Mouse (Mus musculus) kidney, embryonic 15.5 days (tissue): ENCODE data around the gene Crocc. TPM values are rescaled to one million over a fixed set of nuclear protein-coding genes. Genes with fewer than 3 reads are reported as not detected.
A peak's percentile ranks its signal among the peaks of the same experiment; 100 is the strongest.

Experiments
- ATAC-seq: fragments of 200-750 bp; cut with Nextera tagmentation; replicated peaks from 2 replicates; pipeline ENCODE4 v1.8.0; 2017; ENCODE audit warnings: moderate TSS enrichment; ENCODE audit not compliant: low FRiP score
- H3K27ac ChIP-seq: fragments of 300-500 bp; sonication (generic); 2 replicates; pipeline ENCODE4 v1.5.1; 2015; ENCODE audit warnings: mild to moderate bottlenecking, inconsistent platforms
- H3K27me3 ChIP-seq: fragments of 300-500 bp; sonication (generic); 2 replicates; pipeline ENCODE4 v1.6.1; 2015; ENCODE audit warnings: inconsistent platforms
- H3K36me3 ChIP-seq: fragments of 300-500 bp; sonication (generic); 2 replicates; pipeline ENCODE4 v1.6.1; 2015; ENCODE audit warnings: inconsistent platforms
- H3K4me1 ChIP-seq: fragments of 300-500 bp; sonication (generic); 2 replicates; pipeline ENCODE4 v1.6.1; 2015; ENCODE audit warnings: inconsistent platforms
- H3K4me2 ChIP-seq: fragments of 300-500 bp; sonication (generic); 2 replicates; pipeline ENCODE4 v1.6.1; 2015; ENCODE audit warnings: moderate library complexity, mild to moderate bottlenecking, inconsistent platforms
- H3K4me3 ChIP-seq: fragments of 300-500 bp; sonication (generic); replicated peaks from 2 replicates; pipeline ENCODE4 v1.5.1; 2015; ENCODE audit warnings: mild to moderate bottlenecking, inconsistent platforms
- H3K9ac ChIP-seq: fragments of 300-500 bp; sonication (generic); 2 replicates; pipeline ENCODE4 v1.6.1; 2015; ENCODE audit warnings: mild to moderate bottlenecking, inconsistent platforms
- H3K9me3 ChIP-seq: fragments of 300-500 bp; sonication (generic); replicated peaks from 2 replicates; pipeline ENCODE4 v1.6.1; 2016; ENCODE audit warnings: inconsistent platforms
- WGBS: fragments of 180-500 bp; shearing (Covaris S2); methylation state at CpG from one replicate; pipeline ENCODE4 v1.1.7; 2015; ENCODE audit warnings: mixed read lengths; 5-methylcytosine and 5-hydroxymethylcytosine counted together
- polyA plus RNA-seq: library from polyadenylated mRNA; unstranded; fragments of >200 nt; fragmentation: Nextera tagmentation; extraction: Ambion mirVana; gene quantifications from 2 replicates; pipeline ENCODE4 v1.2.1, GENCODE M21; 2015

The Crocc gene
- polyA plus RNA-seq, 1 experiment from 2014 or later: 9.5 TPM

- Histone ChIP-seq H3K9ac (no peak overlapping the region; the same call in 1 of the 2 replicates), H3K27ac (no peak overlapping the region), H3K27me3 (no peaks in the 10 kb centered on the region), H3K4me3 (peak overlapping the region; percentile 99), H3K36me3 (peaks cover 18% of the 10 kb centered on the region), H3K9me3 (no peaks in the 10 kb centered on the region), H3K4me1 (peaks cover 16% of the 10 kb centered on the region), H3K4me2 (peak overlapping the region; percentile 84; the same call in 1 of the 2 replicates)
- 75% methylated on average over 18 of the region's 18 CpGs for WGBS
- 0 out of 2 replicates have a peak, but pooled peaks have one; percentile 19 for ATAC-seq
Measured at GRCm38 (mm10) chr4:141078510-141079137, 18.3 kb upstream of the Crocc start.

- peak; percentile 89 for ATAC-seq
- peak within 1 kb of the TSS; percentile 73 for H3K9ac ChIP-seq
- peak within 1 kb of the TSS; percentile 84 for H3K4me2 ChIP-seq
- H3K36me3 ChIP-seq: peaks cover 25% of the 10 kb centered on the region
- H3K27me3 ChIP-seq: no peaks in the 10 kb centered on the region
- under 1% methylated on average over 67 of the region's 67 CpGs for WGBS
- H3K4me1 ChIP-seq: peaks cover 16% of the 10 kb centered on the region
- H3K27ac ChIP-seq: peak within 1 kb of the TSS; percentile 64
- peak within 1 kb of the TSS; percentile 99 for H3K4me3 ChIP-seq
- H3K9me3 ChIP-seq: no peaks in the 10 kb centered on the region
Measured at GRCm38 (mm10) chr4:141077681-141078509, 17.5 kb upstream of the Crocc start, which contains the start of gene Necap2. Necap2 (minus strand) TSS chr4:141078357.

GRCm38 (mm10) chr4:141076761-141077506, 16.6 kb upstream of the Crocc start:
- Histone ChIP-seq H3K9ac (peak overlapping the region; percentile 73), H3K4me2 (peak overlapping the region; percentile 84), H3K27me3 (no peaks in the 10 kb centered on the region), H3K4me1 (peaks cover 16% of the 10 kb centered on the region), H3K9me3 (no peaks in the 10 kb centered on the region), H3K27ac (no peak overlapping the region), H3K36me3 (peaks cover 35% of the 10 kb centered on the region), H3K4me3 (peak overlapping the region; percentile 99)
- WGBS: 77% methylated on average over 17 of the region's 17 CpGs
- ATAC-seq: no peak

GRCm38 (mm10) chr4:141074109-141074508, 13.8 kb upstream of the Crocc start:
- Histone ChIP-seq H3K4me1 (peaks cover 16% of the 10 kb centered on the region), H3K27me3 (no peaks in the 10 kb centered on the region), H3K27ac (no peak overlapping the region), H3K4me2 (no peak overlapping the region), H3K4me3 (no peak overlapping the region), H3K9me3 (no peaks in the 10 kb centered on the region), H3K9ac (no peak overlapping the region), H3K36me3 (peaks cover 63% of the 10 kb centered on the region)
- ATAC-seq: no peak
- WGBS: 90% methylated on average over 4 of the region's 4 CpGs

- H3K4me1 ChIP-seq: peaks cover 16% of the 10 kb centered on the region
- ATAC-seq: no peak
- 89% methylated on average over 9 of the region's 9 CpGs for WGBS
- H3K27me3 ChIP-seq: no peaks in the 10 kb centered on the region
- H3K9ac ChIP-seq: no peak overlapping the region
- H3K4me2 ChIP-seq: no peak overlapping the region
- no peak overlapping the region for H3K27ac ChIP-seq
- no peaks in the 10 kb centered on the region for H3K9me3 ChIP-seq
- H3K36me3 ChIP-seq: peaks cover 68% of the 10 kb centered on the region
- no peak overlapping the region for H3K4me3 ChIP-seq
Measured at GRCm38 (mm10) chr4:141073661-141074060, 13.3 kb upstream of the Crocc start.

- H3K9ac ChIP-seq: no peak overlapping the region
- no peak overlapping the region for H3K27ac ChIP-seq
- H3K27me3 ChIP-seq: no peaks in the 10 kb centered on the region
- no peaks in the 10 kb centered on the region for H3K9me3 ChIP-seq
- peaks cover 15% of the 10 kb centered on the region for H3K4me1 ChIP-seq
- WGBS: 86% methylated on average over 11 of the region's 11 CpGs
- no peak overlapping the region for H3K4me3 ChIP-seq
- ATAC-seq: no peak
- peaks cover 79% of the 10 kb centered on the region for H3K36me3 ChIP-seq
- H3K4me2 ChIP-seq: no peak overlapping the region
Measured at GRCm38 (mm10) chr4:141072502-141072901, 12.2 kb upstream of the Crocc start.

- Histone ChIP-seq H3K9ac (no peak overlapping the region), H3K27ac (no peak overlapping the region), H3K36me3 (peaks cover 92% of the 10 kb centered on the region), H3K27me3 (no peaks in the 10 kb centered on the region), H3K4me2 (no peak overlapping the region), H3K4me1 (no peaks in the 10 kb centered on the region), H3K9me3 (no peaks in the 10 kb centered on the region), H3K4me3 (no peak overlapping the region)
- no peak for ATAC-seq
- 66% methylated on average over 4 of the region's 4 CpGs for WGBS
Measured at GRCm38 (mm10) chr4:141069731-141070130, 9.4 kb upstream of the Crocc start.

- Histone ChIP-seq H3K4me1 (no peaks in the 10 kb centered on the region), H3K4me3 (no peak overlapping the region), H3K36me3 (peaks cover 84% of the 10 kb centered on the region), H3K9me3 (no peaks in the 10 kb centered on the region), H3K27me3 (no peaks in the 10 kb centered on the region), H3K27ac (no peak overlapping the region), H3K4me2 (no peak overlapping the region), H3K9ac (no peak overlapping the region)
- 93% methylated on average over 8 of the region's 8 CpGs for WGBS
- ATAC-seq: no peak
Measured at GRCm38 (mm10) chr4:141068655-141069054, 8.3 kb upstream of the Crocc start.

- no peak overlapping the region for H3K4me3 ChIP-seq
- ATAC-seq: no peak
- no peak overlapping the region for H3K9ac ChIP-seq
- H3K27me3 ChIP-seq: no peaks in the 10 kb centered on the region
- WGBS: 87% methylated on average over 9 of the region's 9 CpGs
- no peaks in the 10 kb centered on the region for H3K9me3 ChIP-seq
- no peaks in the 10 kb centered on the region for H3K4me1 ChIP-seq
- no peak overlapping the region for H3K4me2 ChIP-seq
- 0 out of 2 replicates have a peak overlapping the region, but pooled peaks have one; percentile 6 for H3K27ac ChIP-seq
- peaks cover 74% of the 10 kb centered on the region for H3K36me3 ChIP-seq
Measured at GRCm38 (mm10) chr4:141067516-141068046, 7.2 kb upstream of the Crocc start.

- Histone ChIP-seq H3K36me3 (peaks cover 67% of the 10 kb centered on the region), H3K9ac (no peak overlapping the region), H3K4me2 (no peak overlapping the region), H3K4me1 (no peaks in the 10 kb centered on the region), H3K9me3 (no peaks in the 10 kb centered on the region), H3K27ac (no peak overlapping the region), H3K27me3 (no peaks in the 10 kb centered on the region), H3K4me3 (no peak overlapping the region)
- ATAC-seq: no peak
- WGBS: 76% methylated on average over 12 of the region's 12 CpGs
Measured at GRCm38 (mm10) chr4:141066709-141067515, 6.6 kb upstream of the Crocc start.

GRCm38 (mm10) chr4:141065123-141065522, 4.8 kb upstream of the Crocc start:
- peaks cover 9% of the 10 kb centered on the region for H3K4me1 ChIP-seq
- H3K27me3 ChIP-seq: no peaks in the 10 kb centered on the region
- peaks cover 49% of the 10 kb centered on the region for H3K36me3 ChIP-seq
- H3K27ac ChIP-seq: no peak overlapping the region
- no peak overlapping the region for H3K4me2 ChIP-seq
- no peak overlapping the region for H3K4me3 ChIP-seq
- H3K9ac ChIP-seq: no peak overlapping the region
- ATAC-seq: no peak
- 5% methylated on average over 8 of the region's 8 CpGs for WGBS
- H3K9me3 ChIP-seq: no peaks in the 10 kb centered on the region
